In the genomic region with DNA sequence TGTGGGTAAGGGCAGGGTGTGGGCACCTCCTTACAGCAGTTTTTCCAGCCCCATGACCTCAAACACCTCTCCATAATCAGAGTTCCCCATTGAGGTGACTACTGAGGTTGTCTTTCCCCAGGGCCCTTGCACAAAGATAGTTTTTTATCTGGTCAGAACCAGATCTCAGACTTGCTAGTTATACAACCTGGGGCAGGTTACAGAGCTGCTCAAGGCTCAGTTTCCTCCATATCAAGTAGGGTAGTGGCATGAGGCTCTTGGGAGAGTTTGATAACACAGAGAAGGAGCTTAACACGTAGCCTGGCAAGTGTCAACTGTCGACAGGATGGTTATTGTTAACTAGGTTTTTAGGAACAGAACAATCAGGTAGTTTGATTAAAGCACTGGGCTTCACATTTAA, we compare ENCODE assay signal across 19 mouse cellular contexts.
"Had no signal": no experiment of that assay in that cellular context is flagged by ENCODE, and none has a peak within 500 bp of the region (broad histone marks: within the 10 kb centered on the region; RNA-seq: fewer than 3 reads in every experiment).

No protein-coding gene starts in this region.

- H3K9me3 ChIP-seq: megakaryocyte, embryonic 14.5 days; midbrain, embryonic 13.5 days; neural tube, embryonic 12.5 days had no signal

- H3K4me1 ChIP-seq: midbrain, embryonic 13.5 days; neural tube, embryonic 12.5 days had no signal

- H3K9ac ChIP-seq: lung, embryonic 14.5 days; midbrain, embryonic 13.5 days; neural tube, embryonic 12.5 days had no signal

- H3K4me3 ChIP-seq: layer of hippocampus, adult 2 months; megakaryocyte, embryonic 14.5 days; midbrain, embryonic 13.5 days; myocyte; neural tube, embryonic 12.5 days had no signal

- ATAC-seq: inflammation-experienced regulatory T-cells, adult 6 months; intestine, postnatal 0 days; midbrain, embryonic 13.5 days had no signal

- H3K27me3 ChIP-seq: neural tube, embryonic 12.5 days had no signal

- H3K27ac ChIP-seq: layer of hippocampus, adult 2 months; midbrain, embryonic 13.5 days; neural tube, embryonic 12.5 days had no signal

- H3K36me3 ChIP-seq: midbrain, embryonic 13.5 days; neural tube, embryonic 12.5 days had no signal

- DNase-seq: kidney, adult 8-10 months; kidney, postnatal 10 days; kidney, postnatal 4 days; left cerebral cortex, postnatal 4 days; lung, embryonic 14.5 days; lung, postnatal 10 days; lung, postnatal 4 days; retina, postnatal 1 day; right cerebral cortex, postnatal 4 days; spleen, adult 18-20 months; thymus, adult 18-20 months; thymus, postnatal 36 days had no signal

- H3K4me2 ChIP-seq: lung, embryonic 14.5 days; midbrain, embryonic 13.5 days; neural tube, embryonic 12.5 days had no signal
